Mouse (Mus musculus): Measurements from ENCODE around the gene Bsn. TPM values are rescaled to one million over a fixed set of nuclear protein-coding genes. Genes with fewer than 3 reads are reported as not detected.

Bsn gene
- total and polyA plus RNA-seq, 2 experiments, result under 0.01 TPM

DNA sequence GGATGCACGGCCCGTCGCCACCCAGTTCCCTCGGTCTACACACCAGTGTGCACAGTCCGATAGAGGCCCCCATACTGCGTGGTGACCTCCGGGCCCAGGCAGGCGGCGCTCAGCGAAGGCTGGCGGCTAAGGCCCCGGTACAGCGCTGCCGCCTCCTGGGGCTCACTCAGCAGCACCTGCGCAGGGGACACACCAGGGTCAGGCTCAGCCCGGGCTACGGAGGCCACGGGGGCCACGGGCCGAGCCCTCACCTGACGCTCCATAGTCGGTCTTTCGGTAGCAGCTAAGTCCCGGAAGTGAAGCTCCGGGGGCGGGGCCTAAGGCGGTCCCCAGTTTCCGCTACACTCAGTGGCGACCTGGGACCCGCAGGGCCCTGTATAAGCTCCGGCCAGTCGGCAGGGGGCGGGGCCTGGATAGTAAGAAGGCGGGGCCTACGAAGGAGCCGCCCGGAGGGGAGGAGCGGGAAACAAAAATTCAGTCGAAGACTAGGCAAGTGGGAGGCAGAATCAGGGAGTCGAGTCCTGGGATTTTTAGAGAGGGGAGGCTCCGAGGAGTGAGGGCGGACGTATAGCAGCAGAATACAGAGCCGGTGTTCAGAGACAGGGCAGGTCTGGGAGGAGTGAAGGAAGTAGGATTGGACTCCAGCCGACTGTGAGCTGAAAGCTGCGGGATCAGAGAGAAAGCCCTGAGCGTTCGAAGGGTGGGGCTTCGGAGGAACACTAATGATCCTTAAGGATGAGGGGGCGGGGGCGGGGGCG lies 95.8 kb downstream of the Bsn start, which contains the start of gene Apeh:
Gene Apeh (minus strand): TSS at position 423 of the 758 bp plus-strand sequence.
- H3K9ac ChIP-seq (ENCODE audit: low read depth, low read length), result peak within 1 kb of the TSS; percentile 94
- TF ChIP-seq POLR2A (IDR thresholded peaks at IDR 0.05; ENCODE audit: extremely low read depth, insufficient read depth, low read length), result peak; percentile 75
- TF ChIP-seq CTCF (IDR thresholded peaks at IDR 0.05; ENCODE audit: low read depth, low read length), result no peak
- peak; percentile 82 for DNase-seq (ENCODE audit: extremely low read depth, low read depth, low spot score)
- H3K4me1 ChIP-seq (ENCODE audit: control insufficient read depth, insufficient read depth, low read length), result peaks cover 13% of the 10 kb centered on the region
- under 1% methylated on average over 52 of the region's 52 CpGs for WGBS
- H3K79me2 ChIP-seq (ENCODE audit: control insufficient read depth, insufficient read depth, low read length), result peaks cover 3% of the 10 kb centered on the region; the same call in 1 of the 2 replicates
- no peaks in the 10 kb centered on the region for H3K27me3 ChIP-seq (ENCODE audit: control insufficient read depth, insufficient read depth, low read length)
- peak within 1 kb of the TSS; percentile 74 for H3K27ac ChIP-seq (replicated peaks; ENCODE audit: insufficient read depth, low read depth, low read length)
- H3K4me3 ChIP-seq (ENCODE audit: insufficient read depth, low read depth, low read length), result peak within 1 kb of the TSS; percentile 75
- H3K36me3 ChIP-seq (ENCODE audit: control insufficient read depth, insufficient read depth, low read length), result peaks cover 10% of the 10 kb centered on the region; the same call in 1 of the 2 replicates

GRCm38 (mm10) chr9:108093586-108093985 lies 96.6 kb downstream of the Bsn start:
- TF ChIP-seq POLR2A (IDR thresholded peaks at IDR 0.05; ENCODE audit: extremely low read depth, insufficient read depth, low read length) (no peak), CTCF (IDR thresholded peaks at IDR 0.05; ENCODE audit: low read depth, low read length) (no peak)
- 38% methylated on average over 10 of the region's 10 CpGs for WGBS
- H3K9ac ChIP-seq (ENCODE audit: low read depth, low read length), result peak overlapping the region; percentile 94
- H3K4me3 ChIP-seq (ENCODE audit: insufficient read depth, low read depth, low read length), result peak overlapping the region; percentile 75
- H3K79me2 ChIP-seq (ENCODE audit: control insufficient read depth, insufficient read depth, low read length), result peaks cover 3% of the 10 kb centered on the region; the same call in 1 of the 2 replicates
- H3K27me3 ChIP-seq (ENCODE audit: control insufficient read depth, insufficient read depth, low read length), result no peaks in the 10 kb centered on the region
- peaks cover 13% of the 10 kb centered on the region; the same call in 1 of the 2 replicates for H3K36me3 ChIP-seq (ENCODE audit: control insufficient read depth, insufficient read depth, low read length)
- peak; percentile 23 for DNase-seq (ENCODE audit: extremely low read depth, low read depth, low spot score)
- H3K4me1 ChIP-seq (ENCODE audit: control insufficient read depth, insufficient read depth, low read length), result peaks cover 13% of the 10 kb centered on the region
- H3K27ac ChIP-seq (replicated peaks; ENCODE audit: insufficient read depth, low read depth, low read length), result peak overlapping the region; percentile 74

GRCm38 (mm10) chr9:108090611-108091120 lies 99.5 kb downstream of the Bsn start:
- DNase-seq (ENCODE audit: extremely low read depth, low read depth, low spot score), result no peak
- Histone ChIP-seq H3K4me3 (ENCODE audit: insufficient read depth, low read depth, low read length) (no peak overlapping the region), H3K27ac (replicated peaks; ENCODE audit: insufficient read depth, low read depth, low read length) (0 out of 2 replicates have a peak overlapping the region, but pooled peaks have one; percentile 6), H3K9ac (ENCODE audit: low read depth, low read length) (no peak overlapping the region), H3K27me3 (ENCODE audit: control insufficient read depth, insufficient read depth, low read length) (no peaks in the 10 kb centered on the region), H3K4me1 (ENCODE audit: control insufficient read depth, insufficient read depth, low read length) (peaks cover 14% of the 10 kb centered on the region), H3K79me2 (ENCODE audit: control insufficient read depth, insufficient read depth, low read length) (peaks cover 3% of the 10 kb centered on the region; the same call in 1 of the 2 replicates), H3K36me3 (ENCODE audit: control insufficient read depth, insufficient read depth, low read length) (peaks cover 32% of the 10 kb centered on the region; the same call in 1 of the 2 replicates)
- TF ChIP-seq CTCF (IDR thresholded peaks at IDR 0.05; ENCODE audit: low read depth, low read length) (no peak), POLR2A (IDR thresholded peaks at IDR 0.05; ENCODE audit: extremely low read depth, insufficient read depth, low read length) (no peak)
- WGBS, result 56% methylated on average over 7 of the region's 7 CpGs

GRCm38 (mm10) chr9:108085261-108085660 lies 104.9 kb downstream of the Bsn start:
- Histone ChIP-seq H3K27ac (replicated peaks; ENCODE audit: insufficient read depth, low read depth, low read length) (peak overlapping the region; percentile 61), H3K4me1 (ENCODE audit: control insufficient read depth, insufficient read depth, low read length) (peaks cover 28% of the 10 kb centered on the region), H3K36me3 (ENCODE audit: control insufficient read depth, insufficient read depth, low read length) (peaks cover 32% of the 10 kb centered on the region; the same call in 1 of the 2 replicates), H3K79me2 (ENCODE audit: control insufficient read depth, insufficient read depth, low read length) (peaks cover 11% of the 10 kb centered on the region; the same call in 1 of the 2 replicates), H3K27me3 (ENCODE audit: control insufficient read depth, insufficient read depth, low read length) (no peaks in the 10 kb centered on the region), H3K4me3 (ENCODE audit: insufficient read depth, low read depth, low read length) (no peak overlapping the region), H3K9ac (ENCODE audit: low read depth, low read length) (peak overlapping the region; percentile 34; the same call in 1 of the 2 replicates)
- WGBS, result 30% methylated on average over 4 of the region's 4 CpGs
- peak; percentile 93 for DNase-seq (ENCODE audit: extremely low read depth, low read depth, low spot score)
- TF ChIP-seq CTCF (IDR thresholded peaks at IDR 0.05; ENCODE audit: low read depth, low read length), result no peak
- no peak for TF ChIP-seq POLR2A (IDR thresholded peaks at IDR 0.05; ENCODE audit: extremely low read depth, insufficient read depth, low read length)

GRCm38 (mm10) chr9:108083561-108083960 lies 106.6 kb downstream of the Bsn start:
- no peak overlapping the region for H3K27ac ChIP-seq (replicated peaks; ENCODE audit: insufficient read depth, low read depth, low read length)
- H3K4me1 ChIP-seq (ENCODE audit: control insufficient read depth, insufficient read depth, low read length), result peaks cover 31% of the 10 kb centered on the region
- H3K36me3 ChIP-seq (ENCODE audit: control insufficient read depth, insufficient read depth, low read length), result peaks cover 23% of the 10 kb centered on the region; the same call in 1 of the 2 replicates
- no peak for DNase-seq (ENCODE audit: extremely low read depth, low read depth, low spot score)
- peaks cover 15% of the 10 kb centered on the region; the same call in 1 of the 2 replicates for H3K79me2 ChIP-seq (ENCODE audit: control insufficient read depth, insufficient read depth, low read length)
- TF ChIP-seq POLR2A (IDR thresholded peaks at IDR 0.05; ENCODE audit: extremely low read depth, insufficient read depth, low read length) (no peak), CTCF (IDR thresholded peaks at IDR 0.05; ENCODE audit: low read depth, low read length) (no peak)
- WGBS, result 78% methylated on average over 6 of the region's 6 CpGs
- no peak overlapping the region for H3K9ac ChIP-seq (ENCODE audit: low read depth, low read length)
- H3K27me3 ChIP-seq (ENCODE audit: control insufficient read depth, insufficient read depth, low read length), result no peaks in the 10 kb centered on the region
- no peak overlapping the region for H3K4me3 ChIP-seq (ENCODE audit: insufficient read depth, low read depth, low read length)
